Mouse (Mus musculus): ENCODE data around the gene Gstm3. TPM values are rescaled to one million over a fixed set of nuclear protein-coding genes. Genes with fewer than 3 reads are reported as not detected.
"Not testable (repeated sequence)": the region's sequence is repeated elsewhere in the genome, so short reads cannot be mapped to it uniquely, and the experiment has no call there.

The Gstm3 gene
- not detected for total RNA-seq (2021)

- intact Hi-C loops (cut with DNase I): no loop called here
Observed at GRCm38 (mm10) chr3:107968724-107969395, at the start of gene Gstm3. TSS of gene Gstm3 (minus strand) at chr3:107969283.

DNA sequence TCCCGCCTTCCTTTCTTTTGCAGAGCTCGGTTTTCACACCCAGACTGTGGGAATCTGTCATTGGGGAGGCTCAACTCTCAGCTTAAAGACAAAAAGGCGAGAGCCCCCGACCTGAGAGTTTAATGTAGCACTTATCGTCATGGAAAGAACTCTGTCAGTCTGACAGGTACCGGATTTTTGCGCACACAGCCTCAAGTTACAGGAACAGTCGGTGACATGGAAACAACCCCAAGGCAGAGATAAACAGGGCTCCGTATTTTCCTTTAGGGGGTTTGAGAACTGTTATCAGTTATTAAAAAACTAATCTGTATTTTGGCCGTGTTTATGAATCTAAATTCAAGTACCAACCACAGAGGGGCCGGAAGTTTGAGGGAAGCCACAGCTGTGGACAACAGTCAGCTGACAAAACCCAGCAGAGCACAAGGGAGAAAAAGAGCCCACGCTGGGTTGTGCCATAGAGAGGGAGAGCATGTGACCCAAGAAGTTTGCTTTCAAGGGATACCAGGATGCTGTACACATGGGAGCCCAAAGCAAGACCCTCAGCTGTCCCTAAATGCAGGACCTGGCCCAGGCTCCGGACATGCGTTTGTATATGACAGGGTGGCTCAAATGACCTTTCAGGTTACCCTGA is 49.2 kb upstream of the Gstm3 start:
- intact Hi-C loops (cut with DNase I): loop anchor here (1.0 to 5.0 kb wide), 4 partner anchors 44 to 152 kb away; no protein-coding TSS in a partner anchor
- no peak for DNase-seq

More at GRCm38 (mm10) chr3:107968724-107969395, at the start of gene Gstm3:
- DNase-seq: no peak

GRCm38 (mm10) chr3:108017473-108018189 is 48.5 kb upstream of the Gstm3 start, which contains the start of gene Gstm1:
TSS of gene Gstm1 (minus strand) at chr3:108017973.
- intact Hi-C loops (cut with DNase I): loop anchor here (1.0 to 5.0 kb wide), 4 partner anchors 45 to 151 kb away; no protein-coding TSS in a partner anchor

DNA sequence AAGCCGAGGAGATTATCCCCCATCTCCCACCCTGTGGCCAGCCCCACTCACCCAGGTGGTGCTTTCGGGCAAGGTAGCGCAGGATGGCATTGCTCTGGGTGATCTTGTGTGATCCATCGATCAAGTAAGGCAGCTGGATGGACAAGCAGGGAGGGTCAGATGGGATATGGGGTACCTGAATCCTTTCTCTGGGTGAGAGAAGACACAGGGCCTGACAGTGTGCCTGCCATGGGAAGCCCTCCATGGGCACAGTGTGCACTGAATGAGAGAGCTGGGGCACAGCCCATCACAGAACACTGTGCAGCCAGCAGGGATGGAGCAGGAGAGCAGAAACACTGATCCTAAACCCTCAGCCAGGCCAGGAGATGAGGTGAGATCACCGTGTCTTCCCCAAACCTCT is 47.4 kb upstream of the Gstm3 start:
- intact Hi-C loops (cut with DNase I): loop anchor here (5.0 kb wide), 2 partner anchors 46 to 79 kb away; no protein-coding TSS in a partner anchor
- DNase-seq: not testable (repeated sequence)

More at GRCm38 (mm10) chr3:108017473-108018189, 48.5 kb upstream of the Gstm3 start, which contains the start of gene Gstm1:
- peak; percentile 97 for DNase-seq

GRCm38 (mm10) chr3:108014974-108015346 is 45.9 kb upstream of the Gstm3 start:
- intact Hi-C loops (cut with DNase I): loop anchor here (5.0 kb wide), 2 partner anchors 47 to 78 kb away; no protein-coding TSS in a partner anchor
- DNase-seq: no peak

GRCm38 (mm10) chr3:108014098-108014973 is 45.3 kb upstream of the Gstm3 start:
- no peak for DNase-seq
- intact Hi-C loops (cut with DNase I): no loop called here

DNA sequence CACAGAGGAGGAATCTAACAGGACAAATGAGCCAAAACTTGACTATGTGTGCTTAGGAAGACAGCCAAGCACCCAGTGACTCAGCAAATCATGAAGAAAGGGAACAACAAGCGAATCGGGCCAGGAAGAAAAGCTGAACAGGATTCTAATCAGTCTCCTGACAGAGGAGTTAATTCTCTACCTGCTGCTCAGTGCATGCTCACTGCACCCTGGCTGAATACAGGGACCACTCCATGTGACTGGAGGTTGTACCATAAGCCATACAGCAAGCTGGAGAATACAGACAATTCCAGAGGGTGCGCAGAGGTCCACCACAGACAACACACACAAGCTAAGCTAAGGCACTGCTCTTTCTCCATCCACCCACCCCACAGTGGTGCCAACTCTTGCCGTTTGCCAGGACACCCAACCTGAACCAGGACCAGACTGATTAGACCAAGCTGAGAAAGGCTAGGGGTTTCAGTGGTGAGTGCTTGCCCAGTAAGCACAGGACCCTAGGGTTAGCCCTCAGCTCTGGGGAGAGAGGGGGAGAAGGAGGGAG is 44.3 kb upstream of the Gstm3 start:
- intact Hi-C loops (cut with DNase I): no loop called here
- DNase-seq: peak; percentile 75 to 77

GRCm38 (mm10) chr3:108011558-108011957 is 42.5 kb upstream of the Gstm3 start:
- no peak for DNase-seq
- intact Hi-C loops (cut with DNase I): no loop called here

- intact Hi-C loops (cut with DNase I): no loop called here
- DNase-seq: peak; percentile 86
Observed at GRCm38 (mm10) chr3:108010286-108010685, 41.2 kb upstream of the Gstm3 start.

GRCm38 (mm10) chr3:108002021-108002420 is 32.9 kb upstream of the Gstm3 start:
- intact Hi-C loops (cut with DNase I): no loop called here
- no peak for DNase-seq

DNA sequence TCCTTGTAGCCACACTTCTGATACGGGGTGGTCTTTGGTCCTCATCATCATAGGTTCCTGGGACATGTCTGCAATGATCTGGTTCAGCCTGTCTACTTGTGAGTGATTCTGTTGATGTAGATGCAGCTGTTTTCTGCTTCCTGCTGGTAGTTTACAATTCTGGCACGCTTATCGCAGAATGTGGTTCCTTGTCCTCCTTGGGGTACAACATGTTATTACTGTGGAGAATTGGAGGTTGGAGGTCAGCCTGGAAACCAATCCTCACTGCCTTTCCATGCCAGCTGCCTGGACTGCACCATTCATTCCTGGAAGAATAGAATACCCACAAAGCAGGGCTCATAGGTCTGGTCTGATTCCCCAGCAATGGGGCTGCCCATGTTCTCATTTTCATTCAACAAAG is 30.4 kb upstream of the Gstm3 start:
- intact Hi-C loops (cut with DNase I): no loop called here
- no peak for DNase-seq

- intact Hi-C loops (cut with DNase I): no loop called here
Observed at GRCm38 (mm10) chr3:107998591-107998990, 29.5 kb upstream of the Gstm3 start.

DNA sequence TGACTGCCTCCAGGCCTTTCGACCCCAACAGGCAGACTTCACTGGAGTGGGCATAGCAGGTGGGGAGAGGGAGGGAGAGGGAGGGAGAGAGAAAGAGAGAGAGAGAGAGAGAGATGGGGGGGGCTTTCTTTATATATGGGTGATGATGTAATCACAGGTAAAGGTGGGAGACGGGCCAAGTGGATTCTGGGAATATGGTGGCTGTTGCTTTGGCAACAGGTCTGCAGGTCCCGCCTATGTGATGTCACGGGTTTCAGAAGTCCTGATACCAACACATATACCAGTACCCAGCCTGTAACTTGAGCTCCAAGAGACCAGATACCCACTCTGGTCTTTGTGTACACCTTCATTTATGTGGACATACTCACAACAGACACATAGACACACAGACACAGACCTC is 27.5 kb upstream of the Gstm3 start:
- DNase-seq: no peak
- intact Hi-C loops (cut with DNase I): no loop called here

More at GRCm38 (mm10) chr3:107998591-107998990, 29.5 kb upstream of the Gstm3 start:
- DNase-seq: no peak

GRCm38 (mm10) chr3:107995974-107996373 is 26.9 kb upstream of the Gstm3 start:
- DNase-seq; intact Hi-C loops (cut with DNase I): not testable (repeated sequence)

GRCm38 (mm10) chr3:107986041-107986562 is 17.0 kb upstream of the Gstm3 start, which contains the start of gene Gstm2:
TSS of gene Gstm2 (minus strand) at chr3:107986453.
- DNase-seq: peak; percentile 67 to 73
- intact Hi-C loops (cut with DNase I): no loop called here

GRCm38 (mm10) chr3:107985141-107985540 is 16.1 kb upstream of the Gstm3 start:
- DNase-seq; intact Hi-C loops (cut with DNase I): not testable (repeated sequence)

GRCm38 (mm10) chr3:107984471-107984870 is 15.4 kb upstream of the Gstm3 start:
- DNase-seq: no peak
- intact Hi-C loops (cut with DNase I): loop anchor here (5.0 kb wide), 1 partner anchor 42 kb away; the partner anchor contains the start of gene Gstm6

GRCm38 (mm10) chr3:107983771-107984170 is 14.7 kb upstream of the Gstm3 start:
- no peak for DNase-seq
- intact Hi-C loops (cut with DNase I): loop anchor here (5.0 kb wide), 1 partner anchor 41 kb away; the partner anchor contains the start of gene Gstm6

DNA sequence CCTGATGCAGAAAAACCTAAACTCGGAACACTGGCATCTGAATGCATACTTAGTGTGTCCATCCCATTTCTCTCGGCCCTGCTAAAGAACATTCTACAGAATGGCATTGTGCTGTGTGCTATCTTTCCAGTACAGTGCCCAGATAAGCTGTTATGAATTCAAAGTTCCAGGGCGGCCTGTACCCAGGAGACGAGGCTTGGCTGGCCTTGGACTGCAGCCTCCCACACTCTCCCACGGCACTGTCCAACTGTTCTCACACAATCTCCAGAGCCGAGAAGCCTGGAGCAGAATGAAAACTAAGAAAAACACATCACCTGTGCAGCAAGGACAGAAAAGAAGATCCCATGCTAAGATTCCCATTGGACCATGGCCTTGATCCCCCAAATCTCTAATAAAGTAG is 13.6 kb upstream of the Gstm3 start:
- intact Hi-C loops (cut with DNase I): loop anchor here (5.0 kb wide), 1 partner anchor 40 kb away; the partner anchor contains the start of gene Gstm6
- DNase-seq: no peak
